Mouse (Mus musculus): ENCODE results near the gene Trem1. TPM values are rescaled to one million over a fixed set of nuclear protein-coding genes. Genes with fewer than 3 reads are reported as not detected.

The Trem1 gene
- polyA plus RNA-seq (2014; fragmentation: Nextera tagmentation; extraction: Ambion mirVana), result not detected in 2 replicates

DNA sequence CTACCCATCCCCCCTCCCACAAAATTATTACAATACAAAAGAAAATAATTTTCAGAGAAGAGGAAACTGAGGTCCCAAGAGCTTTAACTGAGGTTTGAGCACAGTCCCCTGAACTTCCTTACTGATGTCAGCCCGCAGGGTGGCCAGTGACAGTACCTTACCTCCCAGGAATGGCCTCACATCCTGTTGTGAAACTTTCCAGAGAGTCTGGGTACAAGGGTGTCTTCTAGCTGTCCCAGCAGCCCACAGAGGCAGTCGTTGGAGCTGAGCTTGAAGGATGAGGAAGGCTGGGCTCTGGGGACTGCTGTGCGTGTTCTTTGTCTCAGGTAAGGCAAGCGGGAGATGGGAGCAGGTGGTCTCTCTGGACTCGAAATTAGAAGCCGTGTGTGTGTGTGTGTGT lies at the start of gene Trem1:
Gene Trem1, plus strand, starts transcription at position 251 of the 400 bp plus-strand sequence.
- 89% methylated on average over 6 of the region's 6 CpGs for WGBS
- Histone ChIP-seq H3K27ac (ENCODE audit: low read depth, low read length) (no peak within 1 kb of the TSS), H3K9me3 (ENCODE audit: control insufficient read depth, low read length) (no peaks in the 10 kb centered on the region), H3K36me3 (ENCODE audit: control insufficient read depth, insufficient read depth, low read length) (no peaks in the 10 kb centered on the region), H3K9ac (replicated peaks; ENCODE audit: low read depth, low read length) (no peak within 1 kb of the TSS), H3K4me2 (ENCODE audit: low read depth, low read length) (no peak within 1 kb of the TSS), H3K27me3 (ENCODE audit: control insufficient read depth, insufficient read depth, low read length) (no peaks in the 10 kb centered on the region), H3K4me3 (ENCODE audit: low read depth, low read length) (no peak within 1 kb of the TSS), H3K4me1 (ENCODE audit: control insufficient read depth, insufficient read depth, low read length) (no peaks in the 10 kb centered on the region)
- ATAC-seq (ENCODE audit: low read depth), result no peak

DNA sequence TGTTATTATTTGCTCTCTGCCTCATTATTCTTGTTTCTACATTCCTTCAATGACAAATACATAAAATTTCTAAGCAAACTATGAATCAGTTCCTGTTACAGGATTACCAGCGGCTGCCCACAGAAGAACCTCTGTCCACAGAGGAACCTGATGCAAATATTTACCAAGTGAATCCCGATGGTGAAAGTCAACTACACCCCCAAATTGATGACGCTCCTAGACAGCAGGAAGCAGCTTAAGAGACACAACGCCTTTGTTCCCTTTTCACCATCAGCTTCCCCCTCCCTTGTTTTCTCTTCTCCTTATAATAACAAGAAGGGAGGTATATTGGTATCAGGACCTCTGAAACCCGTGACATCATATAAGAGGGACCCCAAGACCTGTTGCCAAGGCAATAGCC lies 47.3 kb upstream of the Trem1 start:
- H3K27ac ChIP-seq (ENCODE audit: low read depth, low read length), result no peak overlapping the region
- H3K9me3 ChIP-seq (ENCODE audit: control insufficient read depth, low read length), result no peaks in the 10 kb centered on the region
- H3K27me3 ChIP-seq (ENCODE audit: control insufficient read depth, insufficient read depth, low read length), result no peaks in the 10 kb centered on the region
- ATAC-seq (ENCODE audit: low read depth), result no peak
- no peak overlapping the region for H3K9ac ChIP-seq (replicated peaks; ENCODE audit: low read depth, low read length)
- H3K4me2 ChIP-seq (ENCODE audit: low read depth, low read length), result no peak overlapping the region
- no peaks in the 10 kb centered on the region for H3K4me1 ChIP-seq (ENCODE audit: control insufficient read depth, insufficient read depth, low read length)
- 81% methylated on average over 5 of the region's 5 CpGs for WGBS
- H3K36me3 ChIP-seq (ENCODE audit: control insufficient read depth, insufficient read depth, low read length), result no peaks in the 10 kb centered on the region
- no peak overlapping the region for H3K4me3 ChIP-seq (ENCODE audit: low read depth, low read length)

DNA sequence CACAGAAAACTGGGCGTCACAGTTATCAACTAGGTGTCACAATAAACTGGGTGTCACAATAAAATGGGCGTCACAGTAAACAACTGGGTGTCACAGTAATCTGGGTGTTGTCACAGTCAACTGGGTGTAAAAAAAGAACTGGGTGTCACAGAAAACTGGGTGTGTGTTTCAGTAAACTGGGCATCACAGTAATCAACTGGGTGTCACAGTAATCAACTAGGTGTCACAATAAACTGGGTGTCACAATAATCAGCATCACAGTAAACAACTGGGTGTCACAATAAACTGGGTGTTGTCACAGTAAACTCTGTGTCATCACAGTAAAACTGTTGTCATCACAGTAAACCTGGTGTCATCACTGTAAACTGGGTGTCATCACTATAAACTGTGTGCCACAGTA lies 40.2 kb upstream of the Trem1 start:
- Histone ChIP-seq H3K4me1 (ENCODE audit: control insufficient read depth, insufficient read depth, low read length) (no peaks in the 10 kb centered on the region), H3K36me3 (ENCODE audit: control insufficient read depth, insufficient read depth, low read length) (no peaks in the 10 kb centered on the region), H3K4me3 (ENCODE audit: low read depth, low read length) (no peak overlapping the region), H3K27ac (ENCODE audit: low read depth, low read length) (no peak overlapping the region), H3K4me2 (ENCODE audit: low read depth, low read length) (no peak overlapping the region), H3K27me3 (ENCODE audit: control insufficient read depth, insufficient read depth, low read length) (no peaks in the 10 kb centered on the region), H3K9ac (replicated peaks; ENCODE audit: low read depth, low read length) (no peak overlapping the region), H3K9me3 (ENCODE audit: control insufficient read depth, low read length) (no peaks in the 10 kb centered on the region)
- 77% methylated on average over 2 of the region's 2 CpGs for WGBS
- no peak for ATAC-seq (ENCODE audit: low read depth)

DNA sequence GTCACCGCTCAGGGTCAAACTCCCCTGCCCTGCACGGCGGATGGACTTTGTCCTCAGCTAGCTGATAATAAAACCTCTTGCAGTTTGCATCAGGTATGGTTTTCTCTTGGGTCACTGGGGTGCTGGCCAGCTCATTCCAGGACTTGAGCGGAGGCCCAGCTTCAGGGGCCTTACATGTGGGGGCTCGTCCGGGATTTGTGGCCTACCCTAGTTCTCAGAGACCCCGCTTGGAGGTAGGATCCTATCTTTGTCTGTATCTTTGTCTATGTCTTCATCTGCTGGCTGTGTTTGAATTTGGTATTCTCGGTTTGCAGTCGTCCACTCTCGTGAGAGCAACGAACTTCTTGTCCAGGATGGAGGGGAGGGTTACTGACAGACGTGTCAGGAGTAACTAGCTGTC lies 29.5 kb upstream of the Trem1 start:
- no peak overlapping the region for H3K9ac ChIP-seq (replicated peaks; ENCODE audit: low read depth, low read length)
- H3K4me2 ChIP-seq (ENCODE audit: low read depth, low read length), result no peak overlapping the region
- H3K9me3 ChIP-seq (ENCODE audit: control insufficient read depth, low read length), result no peaks in the 10 kb centered on the region
- no peaks in the 10 kb centered on the region for H3K4me1 ChIP-seq (ENCODE audit: control insufficient read depth, insufficient read depth, low read length)
- no peak for ATAC-seq (ENCODE audit: low read depth)
- no peak overlapping the region for H3K4me3 ChIP-seq (ENCODE audit: low read depth, low read length)
- H3K27ac ChIP-seq (ENCODE audit: low read depth, low read length), result no peak overlapping the region
- H3K27me3 ChIP-seq (ENCODE audit: control insufficient read depth, insufficient read depth, low read length), result no peaks in the 10 kb centered on the region
- H3K36me3 ChIP-seq (ENCODE audit: control insufficient read depth, insufficient read depth, low read length), result no peaks in the 10 kb centered on the region
- WGBS, result 96% methylated on average over 12 of the region's 12 CpGs

DNA sequence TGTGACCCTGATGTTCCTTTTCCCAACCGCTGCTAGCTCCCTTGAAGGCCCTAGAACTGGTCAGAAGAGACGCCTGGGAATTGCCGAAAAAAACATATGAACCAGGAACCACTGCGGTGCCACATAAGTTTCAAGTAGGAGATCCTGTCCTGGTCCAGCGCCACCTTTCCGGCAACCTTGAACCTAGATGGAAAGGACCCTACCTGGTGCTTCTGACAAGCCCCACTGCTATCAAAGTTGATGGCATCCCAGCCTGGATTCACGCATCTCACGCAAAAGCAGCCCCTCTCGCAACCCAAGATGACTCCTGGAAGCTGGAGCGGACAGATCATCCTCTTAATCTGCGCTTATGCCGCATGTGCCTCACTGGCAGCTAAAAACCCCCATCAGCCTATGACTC lies 20.0 kb upstream of the Trem1 start:
- Histone ChIP-seq H3K27ac (ENCODE audit: low read depth, low read length) (no peak overlapping the region), H3K9ac (replicated peaks; ENCODE audit: low read depth, low read length) (no peak overlapping the region), H3K4me2 (ENCODE audit: low read depth, low read length) (no peak overlapping the region), H3K36me3 (ENCODE audit: control insufficient read depth, insufficient read depth, low read length) (no peaks in the 10 kb centered on the region), H3K4me3 (ENCODE audit: low read depth, low read length) (no peak overlapping the region), H3K27me3 (ENCODE audit: control insufficient read depth, insufficient read depth, low read length) (no peaks in the 10 kb centered on the region), H3K9me3 (ENCODE audit: control insufficient read depth, low read length) (no peaks in the 10 kb centered on the region), H3K4me1 (ENCODE audit: control insufficient read depth, insufficient read depth, low read length) (no peaks in the 10 kb centered on the region)
- WGBS, result 95% methylated on average over 12 of the region's 12 CpGs
- ATAC-seq (ENCODE audit: low read depth), result no peak

DNA sequence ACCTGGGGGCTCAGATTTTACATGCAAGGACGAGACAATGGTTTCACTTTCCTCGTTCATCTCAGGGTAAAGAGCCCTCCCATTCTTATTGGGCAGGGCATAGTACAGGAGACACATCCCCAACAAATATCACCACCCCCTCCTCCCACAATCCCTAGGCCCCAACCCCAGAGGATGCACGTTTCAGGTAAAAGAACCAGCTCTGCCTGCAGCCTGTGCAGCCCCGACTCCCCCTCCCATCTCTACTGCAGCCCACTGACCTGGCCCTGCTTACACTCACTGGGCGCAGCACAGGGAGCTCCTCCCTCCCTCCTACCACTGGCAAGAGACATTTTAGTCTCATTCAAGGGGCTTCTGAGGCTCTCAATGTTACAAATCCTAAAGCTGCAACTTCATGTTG lies 19.1 kb upstream of the Trem1 start:
- Histone ChIP-seq H3K27ac (ENCODE audit: low read depth, low read length) (no peak overlapping the region), H3K4me1 (ENCODE audit: control insufficient read depth, insufficient read depth, low read length) (no peaks in the 10 kb centered on the region), H3K4me3 (ENCODE audit: low read depth, low read length) (no peak overlapping the region), H3K9me3 (ENCODE audit: control insufficient read depth, low read length) (no peaks in the 10 kb centered on the region), H3K27me3 (ENCODE audit: control insufficient read depth, insufficient read depth, low read length) (no peaks in the 10 kb centered on the region), H3K9ac (replicated peaks; ENCODE audit: low read depth, low read length) (no peak overlapping the region), H3K36me3 (ENCODE audit: control insufficient read depth, insufficient read depth, low read length) (no peaks in the 10 kb centered on the region), H3K4me2 (ENCODE audit: low read depth, low read length) (no peak overlapping the region)
- WGBS, result 75% methylated on average over 5 of the region's 5 CpGs
- no peak for ATAC-seq (ENCODE audit: low read depth)

DNA sequence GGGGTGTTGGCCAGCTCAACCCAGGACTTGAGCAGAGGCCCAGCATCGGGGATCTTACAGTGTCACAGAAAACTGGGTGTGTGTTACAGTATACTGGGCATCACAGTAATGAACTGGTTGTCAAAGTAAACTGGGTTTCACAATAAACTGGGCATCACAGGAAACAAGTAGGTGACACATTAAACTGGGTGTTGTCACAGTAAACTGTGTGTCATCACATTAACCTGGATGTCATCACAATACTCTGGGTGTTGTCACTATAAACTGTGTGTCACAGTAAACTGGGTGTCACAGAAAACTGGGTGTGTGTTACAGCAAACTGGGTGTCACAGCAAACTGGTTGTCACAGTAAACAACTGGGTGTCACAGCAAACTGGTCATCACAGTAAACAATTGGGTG lies 17.1 kb upstream of the Trem1 start:
- Histone ChIP-seq H3K27me3 (ENCODE audit: control insufficient read depth, insufficient read depth, low read length) (no peaks in the 10 kb centered on the region), H3K4me3 (ENCODE audit: low read depth, low read length) (no peak overlapping the region), H3K27ac (ENCODE audit: low read depth, low read length) (no peak overlapping the region), H3K4me1 (ENCODE audit: control insufficient read depth, insufficient read depth, low read length) (no peaks in the 10 kb centered on the region), H3K9me3 (ENCODE audit: control insufficient read depth, low read length) (no peaks in the 10 kb centered on the region), H3K4me2 (ENCODE audit: low read depth, low read length) (no peak overlapping the region), H3K36me3 (ENCODE audit: control insufficient read depth, insufficient read depth, low read length) (no peaks in the 10 kb centered on the region), H3K9ac (replicated peaks; ENCODE audit: low read depth, low read length) (no peak overlapping the region)
- ATAC-seq (ENCODE audit: low read depth), result no peak
- 94% methylated on average over 1 of the region's 1 CpGs for WGBS

DNA sequence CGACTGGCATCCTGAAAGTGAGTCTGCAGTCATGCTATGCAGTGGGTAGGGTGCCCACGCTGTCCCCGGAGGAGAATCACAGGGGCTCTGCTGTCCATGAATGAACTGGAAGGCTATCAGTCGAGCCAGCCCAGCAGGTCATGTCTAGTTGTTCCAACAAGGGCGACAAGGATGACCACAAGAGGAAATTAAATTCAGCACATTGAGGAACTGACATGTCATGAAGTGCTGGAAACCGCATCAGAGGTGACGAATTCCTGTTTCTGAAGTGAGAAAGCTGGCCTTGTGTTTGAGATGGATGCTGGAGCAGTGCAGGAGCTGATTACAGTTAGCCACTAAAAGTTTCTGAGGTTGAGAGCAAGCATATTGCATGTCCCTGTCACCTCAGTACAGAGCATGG lies 1.9 kb upstream of the Trem1 start:
- 87% methylated on average over 7 of the region's 7 CpGs for WGBS
- Histone ChIP-seq H3K36me3 (ENCODE audit: control insufficient read depth, insufficient read depth, low read length) (no peaks in the 10 kb centered on the region), H3K27me3 (ENCODE audit: control insufficient read depth, insufficient read depth, low read length) (no peaks in the 10 kb centered on the region), H3K9ac (replicated peaks; ENCODE audit: low read depth, low read length) (no peak overlapping the region), H3K4me3 (ENCODE audit: low read depth, low read length) (no peak overlapping the region), H3K27ac (ENCODE audit: low read depth, low read length) (no peak overlapping the region), H3K4me2 (ENCODE audit: low read depth, low read length) (no peak overlapping the region), H3K4me1 (ENCODE audit: control insufficient read depth, insufficient read depth, low read length) (no peaks in the 10 kb centered on the region), H3K9me3 (ENCODE audit: control insufficient read depth, low read length) (no peaks in the 10 kb centered on the region)
- ATAC-seq (ENCODE audit: low read depth), result no peak

DNA sequence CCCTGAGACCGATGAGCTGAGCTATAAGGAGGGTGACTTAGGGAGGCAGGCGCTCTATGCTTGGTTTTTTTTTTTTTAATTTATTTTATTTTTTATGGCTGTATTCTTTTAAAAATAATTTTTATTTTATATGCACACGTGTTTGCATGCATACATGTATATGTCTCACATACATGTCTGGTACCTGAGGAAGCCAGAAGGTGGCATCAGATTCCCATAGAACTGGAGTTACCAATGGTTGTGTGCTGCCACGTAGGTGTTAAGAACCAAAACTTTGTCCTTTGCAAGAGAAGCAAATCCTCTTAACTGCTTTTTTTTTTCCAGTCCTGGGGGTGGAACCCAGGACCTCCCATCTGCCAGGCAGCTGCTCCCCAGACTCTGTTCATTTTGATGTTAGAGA lies 1.2 kb downstream of the Trem1 start:
- 86% methylated on average over 4 of the region's 4 CpGs for WGBS
- H3K9me3 ChIP-seq (ENCODE audit: control insufficient read depth, low read length), result no peaks in the 10 kb centered on the region

DNA sequence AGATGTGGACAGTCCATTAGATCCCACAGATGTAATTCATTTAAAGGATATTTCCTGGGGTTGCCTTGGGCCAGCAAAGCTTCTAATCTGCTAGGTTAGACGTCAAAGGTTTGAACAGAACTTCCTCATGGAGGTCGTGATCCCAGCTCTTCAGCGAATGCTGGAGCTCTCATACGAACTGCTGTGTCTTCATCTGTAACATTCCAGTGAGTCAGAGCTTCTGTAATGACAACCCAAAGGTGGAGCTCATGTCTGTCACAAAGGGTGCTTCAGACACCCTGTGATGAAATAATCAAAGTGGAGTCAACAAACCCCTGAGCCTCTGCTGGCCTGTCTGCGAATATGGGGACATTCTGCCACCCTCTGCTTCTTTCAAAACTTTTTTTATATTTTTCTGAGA lies 2.0 kb downstream of the Trem1 start:
- Histone ChIP-seq H3K36me3 (ENCODE audit: control insufficient read depth, insufficient read depth, low read length) (no peaks in the 10 kb centered on the region), H3K9ac (replicated peaks; ENCODE audit: low read depth, low read length) (no peak overlapping the region), H3K4me3 (ENCODE audit: low read depth, low read length) (no peak overlapping the region), H3K27ac (ENCODE audit: low read depth, low read length) (no peak overlapping the region), H3K4me2 (ENCODE audit: low read depth, low read length) (no peak overlapping the region), H3K4me1 (ENCODE audit: control insufficient read depth, insufficient read depth, low read length) (no peaks in the 10 kb centered on the region), H3K9me3 (ENCODE audit: control insufficient read depth, low read length) (no peaks in the 10 kb centered on the region), H3K27me3 (ENCODE audit: control insufficient read depth, insufficient read depth, low read length) (no peaks in the 10 kb centered on the region)
- 87% methylated on average over 5 of the region's 5 CpGs for WGBS
- ATAC-seq (ENCODE audit: low read depth), result no peak

More for the DNA sequence above, 1.2 kb downstream of the Trem1 start:
- Histone ChIP-seq H3K9ac (replicated peaks; ENCODE audit: low read depth, low read length) (no peak overlapping the region), H3K4me3 (ENCODE audit: low read depth, low read length) (no peak overlapping the region), H3K27ac (ENCODE audit: low read depth, low read length) (no peak overlapping the region), H3K4me1 (ENCODE audit: control insufficient read depth, insufficient read depth, low read length) (no peaks in the 10 kb centered on the region), H3K36me3 (ENCODE audit: control insufficient read depth, insufficient read depth, low read length) (no peaks in the 10 kb centered on the region), H3K27me3 (ENCODE audit: control insufficient read depth, insufficient read depth, low read length) (no peaks in the 10 kb centered on the region), H3K4me2 (ENCODE audit: low read depth, low read length) (no peak overlapping the region)
- no peak for ATAC-seq (ENCODE audit: low read depth)

All from neural tube, embryonic 14.5 days (tissue).